Mouse (Mus musculus) B cell, adult 67 days (primary cell): ENCODE measurements around the gene Atad5. TPM values are rescaled to one million over a fixed set of nuclear protein-coding genes. Genes with fewer than 3 reads are reported as not detected.

Experiments used
- total RNA-seq, 2 experiments: library from RNA; stranded (reverse); gene quantifications; 4 replicates each; pipeline ENCODE4 v1.2.4; 2023

Atad5 gene
- 1 to 10 TPM; 6.3 to 7.8 TPM for total RNA-seq

GRCm38 (mm10) chr11:80088917-80089816, at the start of gene Atad5:
Gene Atad5 (plus strand): TSS chr11:80089400.

GRCm38 (mm10) chr11:80080826-80081728, 8.1 kb upstream of the Atad5 start, which contains the start of gene Crlf3:
Gene Crlf3 (minus strand): TSS chr11:80080991.

GRCm38 (mm10) chr11:80141825-80142521, 52.8 kb downstream of the Atad5 start, which contains the start of gene Tefm:
Gene Tefm (minus strand): TSS chr11:80142175.

GRCm38 (mm10) chr11:80153857-80154495, 64.8 kb downstream of the Atad5 start, which contains the start of gene Adap2:
Gene Adap2 (plus strand): TSS chr11:80154105.

GRCm38 (mm10) chr11:80183705-80184255, 94.6 kb downstream of the Atad5 start, which contains the start of gene Rnf135:
Gene Rnf135 (plus strand): TSS chr11:80183851.

Other genes with a start within 250 kb of the Atad5 start
- gene Utp6, start 127.0 kb upstream of the Atad5 start, total RNA-seq, result 10 to 100 TPM; 39.2 to 62.8 TPM
- gene Suz12, start 96.3 kb upstream of the Atad5 start, total RNA-seq, result 10 to 100 TPM; 88.4 to 95.9 TPM
- gene Crlf3, start 8.4 kb upstream of the Atad5 start, total RNA-seq, result 100 to 1,000 TPM; 241 to 285 TPM
- 1 to 10 TPM; 7.4 to 9.9 TPM for gene Tefm, start 52.8 kb downstream of the Atad5 start, total RNA-seq
- gene Adap2, start 64.7 kb downstream of the Atad5 start, total RNA-seq, result under 1 TPM in 1 of 2 experiments, not detected in 1; 0.32 TPM
- gene Rnf135, start 94.5 kb downstream of the Atad5 start, total RNA-seq, result 10 to 100 TPM in 1 of 2 experiments, 1 to 10 TPM in 1; 8.8 to 10.2 TPM
- 10 to 100 TPM; 51.2 to 51.8 TPM for gene Rhot1, start 119.6 kb downstream of the Atad5 start, total RNA-seq
- under 1 TPM; 0.24 to 0.52 TPM for gene Rhbdl3, start 211.5 kb downstream of the Atad5 start, total RNA-seq